Mouse (Mus musculus): ENCODE results near the gene Eif3i. TPM values are rescaled to one million over a fixed set of nuclear protein-coding genes. Genes with fewer than 3 reads are reported as not detected.
A peak's percentile ranks its signal among the peaks of the same experiment; 100 is the strongest.

Eif3i gene
- polyA plus RNA-seq (2021): 139 TPM

- H3K27me3 ChIP-seq: no peaks in the 10 kb centered on the region
- ATAC-seq: peak; percentile 67
- TF ChIP-seq CTCF (IDR thresholded peaks at IDR 0.05): no peak
- in situ Hi-C loops (cut with MboI; ENCODE audit: low pct_unique_long_range_greater_than_20kb): no loop called here
- no peak for DNase-seq (ENCODE audit: low read depth, low spot score)
- ChIA-PET POLR2A (interaction anchor here (1.6 kb wide), 1 partner anchor 16 kb away, joined by 6 read pairs; no protein-coding TSS in a partner anchor), CTCF (interaction anchor here (0.9 to 1.3 kb wide), 3 partner anchors 8 to 23 kb away, joined by 3 to 5 read pairs (median 3); no protein-coding TSS in a partner anchor)
These were observed at the start of gene Eif3i, which contains the start of gene Tmem234 for GRCm38 (mm10) chr4:129600233-129601158. Gene Eif3i (minus strand): TSS chr4:129600648. Gene Tmem234 (plus strand): TSS chr4:129600668.

DNA sequence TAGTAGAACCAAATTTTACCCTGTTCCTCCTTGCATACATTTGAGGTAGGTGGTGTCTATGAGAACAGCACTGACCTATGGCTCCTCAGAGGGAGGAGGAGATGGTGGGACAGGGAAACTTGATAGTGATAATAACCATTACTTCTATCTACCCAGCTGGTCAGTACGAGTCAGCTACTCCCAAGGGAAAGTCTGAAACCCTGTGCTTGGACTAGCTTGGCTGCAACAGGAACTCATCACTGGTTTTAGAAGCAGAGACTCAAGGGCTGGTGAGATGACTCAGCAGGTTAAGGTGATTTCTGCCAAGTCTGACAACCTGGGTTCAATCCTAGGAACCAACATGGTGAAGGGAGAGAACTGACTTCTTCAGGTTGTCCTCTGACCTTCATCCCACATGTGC lies 48.2 kb upstream of the Eif3i start:
- POLR2A ChIA-PET: no interaction called here
- DNase-seq (ENCODE audit: low read depth, low spot score) (no peak), ATAC-seq (no peak)
- no peaks in the 10 kb centered on the region for H3K27me3 ChIP-seq
- CTCF ChIA-PET: no interaction called here
- no peak for TF ChIP-seq CTCF (IDR thresholded peaks at IDR 0.05)
- in situ Hi-C loops (cut with MboI; ENCODE audit: low pct_unique_long_range_greater_than_20kb): no loop called here

DNA sequence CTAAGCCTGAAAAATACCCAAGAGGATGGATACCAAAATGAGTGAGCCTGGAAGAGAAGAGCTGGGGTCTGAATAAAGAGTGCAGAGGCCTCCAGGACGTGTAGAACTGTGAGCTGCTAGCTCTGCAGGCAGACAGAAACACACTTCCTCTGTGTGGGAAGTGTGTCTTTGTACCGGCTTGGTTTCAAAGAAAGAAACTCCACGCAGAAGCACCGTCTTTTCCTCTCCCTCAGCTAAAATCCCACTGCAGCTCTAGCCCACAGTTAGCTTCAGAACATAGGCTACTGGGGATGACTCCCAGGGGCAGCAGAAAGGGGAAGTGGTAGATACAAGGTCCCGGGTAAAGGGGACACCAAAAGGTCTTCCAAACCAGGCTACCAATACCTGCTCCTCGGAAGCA lies 44.8 kb upstream of the Eif3i start:
- ATAC-seq (no peak), DNase-seq (ENCODE audit: low read depth, low spot score) (no peak)
- no peak for TF ChIP-seq CTCF (IDR thresholded peaks at IDR 0.05)
- in situ Hi-C loops (cut with MboI; ENCODE audit: low pct_unique_long_range_greater_than_20kb): no loop called here
- ChIA-PET POLR2A (no interaction called here), CTCF (no interaction called here)
- H3K27me3 ChIP-seq: no peaks in the 10 kb centered on the region

DNA sequence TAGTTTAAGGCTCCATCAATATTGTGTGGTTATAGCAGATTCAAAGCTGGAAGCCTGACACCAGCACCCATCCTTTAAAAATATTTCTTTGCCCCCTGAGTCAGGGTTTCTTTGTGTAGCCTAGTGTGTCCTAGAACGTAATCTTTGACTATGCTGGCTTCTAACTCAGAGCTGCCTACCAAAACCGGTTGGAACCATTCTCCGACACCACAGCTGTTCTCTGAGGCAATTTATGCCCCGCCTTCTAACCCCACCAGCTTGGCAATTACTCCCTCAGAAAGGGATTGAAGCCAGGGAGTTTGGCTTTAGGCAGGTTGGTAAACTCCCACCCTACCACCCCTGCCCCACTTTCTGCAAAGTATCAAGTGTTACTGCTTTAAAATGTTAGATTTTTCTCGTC lies 41.3 kb upstream of the Eif3i start:
- DNase-seq (ENCODE audit: low read depth, low spot score) (no peak), ATAC-seq (no peak)
- ChIA-PET POLR2A (no interaction called here), CTCF (no interaction called here)
- no peaks in the 10 kb centered on the region for H3K27me3 ChIP-seq
- in situ Hi-C loops (cut with MboI; ENCODE audit: low pct_unique_long_range_greater_than_20kb): no loop called here
- no peak for TF ChIP-seq CTCF (IDR thresholded peaks at IDR 0.05)

DNA sequence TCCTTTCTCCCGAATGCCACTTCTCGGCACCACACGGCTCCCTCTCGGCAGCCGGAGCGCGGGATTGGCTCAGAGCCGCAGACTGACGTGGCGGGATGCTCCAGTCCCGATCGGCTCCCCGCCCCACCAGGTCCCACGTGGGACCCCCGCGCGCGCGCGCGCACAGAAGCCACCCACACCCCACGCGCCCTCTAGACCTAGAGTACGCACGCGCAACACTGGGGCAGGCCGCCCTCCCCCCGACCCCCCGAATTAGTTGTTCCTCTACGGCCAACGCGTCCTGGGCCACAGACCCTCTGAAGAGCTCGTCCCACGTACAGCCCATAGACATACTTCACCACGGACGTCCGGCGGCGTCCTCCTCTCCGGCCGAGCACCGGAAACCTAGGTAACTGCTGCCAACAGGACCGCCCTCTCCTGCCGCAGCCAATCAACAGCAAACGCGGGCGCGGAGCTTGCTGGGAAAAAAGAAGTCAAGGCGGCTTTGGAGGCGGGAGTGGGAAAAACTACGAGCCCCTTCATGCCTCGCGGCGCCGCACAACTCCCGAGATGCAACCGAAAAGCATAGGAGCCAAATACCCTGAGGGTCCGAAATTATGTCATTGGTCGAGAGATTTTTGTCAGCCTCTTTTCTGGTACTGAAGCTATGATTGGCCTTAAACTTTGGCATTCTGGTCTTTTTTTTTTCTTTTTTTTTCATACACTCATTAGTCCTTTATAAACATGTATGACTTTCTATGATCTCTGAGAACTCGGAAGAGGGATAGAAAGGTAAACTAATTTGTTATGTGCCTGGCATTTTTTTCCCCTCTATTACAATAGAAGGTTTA lies 40.4 kb upstream of the Eif3i start, which contains the start of gene Txlna:
Gene Txlna (minus strand): TSS at position 428 of the 830 bp plus-strand sequence.
- POLR2A ChIA-PET: interaction anchor here (0.5 to 1.5 kb wide), 5 partner anchors 10 to 45 kb away, joined by 3 to 5 read pairs (median 3); partner anchors contain the start of gene Ccdc28b

DNA sequence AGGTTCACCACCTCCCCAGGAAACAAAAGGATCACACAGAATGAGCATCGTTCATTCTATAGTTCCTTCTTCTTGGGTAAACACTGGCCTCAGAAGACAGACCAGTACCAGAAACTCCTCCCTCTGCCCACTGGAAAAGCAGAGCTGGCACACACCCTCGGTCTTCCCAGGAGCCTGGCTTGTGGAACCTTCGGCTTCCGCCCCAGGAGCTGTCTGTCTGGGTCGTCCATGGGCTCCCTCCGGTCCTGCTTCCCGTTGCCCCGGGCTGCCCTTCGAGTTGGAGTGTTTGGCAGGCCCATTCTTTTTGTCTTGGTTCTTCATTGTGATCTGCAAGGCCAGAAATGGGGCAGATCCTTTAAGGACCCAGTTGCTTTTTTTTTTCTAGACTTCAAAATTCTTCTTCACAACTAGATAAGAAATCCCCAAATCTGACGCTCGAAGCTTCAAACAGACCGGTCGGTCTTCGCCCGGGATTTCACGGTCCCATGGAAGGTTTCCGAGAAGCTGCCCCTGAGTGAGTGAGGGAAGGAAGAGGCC lies 39.7 kb upstream of the Eif3i start:
- ChIA-PET CTCF (no interaction called here), POLR2A (interaction anchor here (0.5 to 1.5 kb wide), 4 partner anchors 9 to 16 kb away, joined by 3 to 5 read pairs (median 3); partner anchors contain the start of gene Ccdc28b)
- TF ChIP-seq CTCF (IDR thresholded peaks at IDR 0.05): no peak
- in situ Hi-C loops (cut with MboI; ENCODE audit: low pct_unique_long_range_greater_than_20kb): no loop called here
- DNase-seq (ENCODE audit: low read depth, low spot score) (no peak), ATAC-seq (no peak)
- no peaks in the 10 kb centered on the region for H3K27me3 ChIP-seq

More for the DNA sequence above, 40.4 kb upstream of the Eif3i start, which contains the start of gene Txlna:
- ATAC-seq: peak; percentile 84
- peak; percentile 95 for DNase-seq (ENCODE audit: low read depth, low spot score)
- CTCF ChIA-PET: no interaction called here
- in situ Hi-C loops (cut with MboI; ENCODE audit: low pct_unique_long_range_greater_than_20kb): no loop called here
- TF ChIP-seq CTCF (IDR thresholded peaks at IDR 0.05): no peak
- no peaks in the 10 kb centered on the region for H3K27me3 ChIP-seq

DNA sequence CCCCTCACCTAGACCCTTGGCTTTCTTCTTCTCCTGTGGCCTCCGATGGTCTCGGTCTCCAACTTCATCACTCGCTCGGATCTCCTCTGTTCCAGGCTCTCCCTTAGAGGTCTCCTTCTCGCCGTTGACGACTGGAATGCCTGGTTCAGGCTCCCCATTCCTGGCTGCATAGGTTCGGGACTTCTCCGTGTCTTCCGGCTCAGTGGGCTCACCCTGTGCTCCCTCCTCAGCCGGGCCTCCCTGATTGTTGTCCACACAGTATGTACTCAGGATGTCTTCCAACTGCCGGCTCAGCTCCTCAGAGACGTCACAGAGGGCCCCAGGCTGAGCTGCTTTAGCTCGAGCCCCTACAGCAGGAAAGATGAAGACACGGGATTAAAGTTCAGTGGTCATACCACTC lies 38.8 kb upstream of the Eif3i start:
- POLR2A ChIA-PET: no interaction called here
- CTCF ChIA-PET: no interaction called here
- no peak for TF ChIP-seq CTCF (IDR thresholded peaks at IDR 0.05)
- H3K27me3 ChIP-seq: no peaks in the 10 kb centered on the region
- DNase-seq (ENCODE audit: low read depth, low spot score) (no peak), ATAC-seq (no peak)
- in situ Hi-C loops (cut with MboI; ENCODE audit: low pct_unique_long_range_greater_than_20kb): no loop called here

DNA sequence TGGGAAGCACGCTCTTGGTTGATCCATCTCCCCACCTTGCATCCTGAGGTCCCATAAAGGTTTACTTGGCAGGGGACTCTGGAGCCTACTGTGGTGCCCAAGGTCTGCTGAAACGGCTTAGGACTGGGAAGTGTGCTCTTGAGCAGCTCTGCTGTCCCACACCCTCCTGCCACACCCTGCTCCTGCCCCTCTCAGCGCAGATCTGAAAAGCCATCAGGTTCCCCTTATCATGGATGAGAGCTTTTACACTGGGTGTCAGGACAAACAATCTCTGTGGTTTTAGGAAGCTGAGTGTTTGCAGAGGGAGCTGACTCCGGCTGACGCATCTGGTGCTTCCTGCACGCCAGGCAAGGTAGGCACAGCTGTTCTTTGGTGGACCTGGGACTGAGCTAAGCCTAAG lies 33.4 kb upstream of the Eif3i start:
- no peaks in the 10 kb centered on the region for H3K27me3 ChIP-seq
- TF ChIP-seq CTCF (IDR thresholded peaks at IDR 0.05): no peak
- CTCF ChIA-PET: interaction anchor here (1.5 kb wide), 1 partner anchor 9 kb away, joined by 3 read pairs; no protein-coding TSS in a partner anchor
- in situ Hi-C loops (cut with MboI; ENCODE audit: low pct_unique_long_range_greater_than_20kb): no loop called here
- no peak for DNase-seq (ENCODE audit: low read depth, low spot score)
- POLR2A ChIA-PET: interaction anchor here (0.6 kb wide), 1 partner anchor 11 kb away, joined by 4 read pairs; no protein-coding TSS in a partner anchor
- ATAC-seq: no peak

- no peaks in the 10 kb centered on the region for H3K27me3 ChIP-seq
- in situ Hi-C loops (cut with MboI; ENCODE audit: low pct_unique_long_range_greater_than_20kb): no loop called here
- DNase-seq (ENCODE audit: low read depth, low spot score) (no peak), ATAC-seq (no peak)
- no peak for TF ChIP-seq CTCF (IDR thresholded peaks at IDR 0.05)
- CTCF ChIA-PET: interaction anchor here (2.2 kb wide), 1 partner anchor 23 kb away, joined by 4 read pairs; no protein-coding TSS in a partner anchor
- POLR2A ChIA-PET: interaction anchor here (1.6 kb wide), 1 partner anchor 9 kb away, joined by 3 read pairs; the partner anchor contains the start of gene Txlna
These were observed 31.4 kb upstream of the Eif3i start for GRCm38 (mm10) chr4:129631867-129632266.

DNA sequence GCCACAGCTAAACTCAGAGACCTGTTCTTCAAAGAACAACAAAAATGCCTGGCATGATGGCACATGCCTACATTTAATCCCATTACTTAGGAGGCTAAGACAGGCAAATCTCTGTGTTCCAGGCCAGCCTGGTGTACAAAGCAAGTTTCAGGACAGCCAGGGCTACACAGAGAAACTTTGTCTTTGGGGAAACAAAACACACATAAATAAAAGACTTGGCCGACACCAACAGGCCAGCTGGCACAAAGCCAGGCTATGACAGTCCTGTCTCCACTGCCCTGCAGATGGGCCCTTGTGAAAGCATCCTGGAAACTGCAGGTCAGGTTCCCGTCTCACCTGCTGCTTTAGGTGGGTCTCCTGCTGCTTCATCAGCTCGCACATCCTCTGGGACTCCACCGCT lies 30.5 kb upstream of the Eif3i start:
- in situ Hi-C loops (cut with MboI; ENCODE audit: low pct_unique_long_range_greater_than_20kb): no loop called here
- POLR2A ChIA-PET: interaction anchor here (1.6 kb wide), 1 partner anchor 10 kb away, joined by 3 read pairs; the partner anchor contains the start of gene Txlna
- no peaks in the 10 kb centered on the region for H3K27me3 ChIP-seq
- ATAC-seq: no peak
- CTCF ChIA-PET: no interaction called here
- no peak for DNase-seq (ENCODE audit: low read depth, low spot score)
- TF ChIP-seq CTCF (IDR thresholded peaks at IDR 0.05): no peak
